Mouse (Mus musculus) heart, postnatal 0 days (tissue): ENCODE measurements around the gene Prr23a1.

Experiments used
- CTCF ChIP-seq: IDR thresholded peaks from 2 replicates; pipeline ENCODE4 v1.5.1; 2016; ENCODE audit warnings: antibody characterized with exemption, control low read depth, low read depth
- EP300 ChIP-seq: IDR thresholded peaks from 2 replicates; pipeline ENCODE4 v1.6.1; 2016; ENCODE audit warnings: antibody characterized with exemption, low read depth

DNA sequence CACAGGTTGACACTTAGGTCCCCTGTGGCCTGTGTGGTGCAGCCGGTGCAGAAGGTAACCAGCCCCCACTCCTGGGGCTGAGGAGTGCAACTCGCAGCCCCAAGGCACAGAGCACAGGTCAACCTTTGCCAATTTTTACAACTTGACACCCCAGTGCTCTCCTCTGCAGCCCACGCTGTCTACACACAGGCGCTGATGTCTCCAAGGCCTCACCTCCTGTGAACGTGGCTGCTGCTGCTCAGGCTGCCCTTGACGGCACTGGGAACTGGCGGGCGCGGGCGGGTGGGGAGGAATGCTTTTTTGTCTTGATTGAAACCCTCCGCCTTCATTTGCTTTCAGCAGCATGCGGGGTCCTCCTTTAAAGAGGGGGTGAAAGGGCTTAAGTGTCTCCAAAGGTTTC, 38.3 kb upstream of the Prr23a1 start:
- TF ChIP-seq CTCF (no peak), EP300 (no peak)
